Mouse (Mus musculus): Measurements from ENCODE around the gene Ssbp4. TPM values are rescaled to one million over a fixed set of nuclear protein-coding genes. Genes with fewer than 3 reads are reported as not detected.

The Ssbp4 gene
- total RNA-seq (2023; ENCODE audit: inconsistent age): 61.1 to 68.9 TPM (median 66.7 TPM) in 4 replicates

GRCm38 (mm10) chr8:70608749-70609367 is at the start of gene Ssbp4:
Gene Ssbp4 (minus strand): TSS chr8:70608872.

GRCm38 (mm10) chr8:70632346-70632892 is 23.7 kb upstream of the Ssbp4 start, which contains the start of gene Gdf15:
Gene Gdf15 (minus strand): TSS chr8:70632456.

GRCm38 (mm10) chr8:70615894-70616293 is 7.2 kb upstream of the Ssbp4 start, which contains the start of gene Lrrc25:
Gene Lrrc25 (plus strand): TSS chr8:70616155.

GRCm38 (mm10) chr8:70593961-70594609 is 14.6 kb downstream of the Ssbp4 start, which contains the start of gene Isyna1:
Gene Isyna1 (plus strand): TSS chr8:70594373.

Other genes with a start within 250 kb of the Ssbp4 start
- 0.27 TPM in 1 of 4 replicates, not detected in the others for gene Comp, start 235.3 kb downstream of the Ssbp4 start, total RNA-seq (2023; ENCODE audit: inconsistent age)
- gene Crtc1, start 169.3 kb downstream of the Ssbp4 start, total RNA-seq (2023; ENCODE audit: inconsistent age): 22.3 to 28.4 TPM (median 23.9 TPM) in 4 replicates
- gene Klhl26, start 131.9 kb downstream of the Ssbp4 start, total RNA-seq (2023; ENCODE audit: inconsistent age): 7.3 to 8.5 TPM (median 7.7 TPM) in 4 replicates
- not detected in 4 replicates for gene Tmem59l, start 121.5 kb downstream of the Ssbp4 start, total RNA-seq (2023; ENCODE audit: inconsistent age)
- gene Crlf1, start 115.7 kb downstream of the Ssbp4 start, total RNA-seq (2023; ENCODE audit: inconsistent age): 1.4 TPM in 1 of 4 replicates, not detected in the others
- gene Rex1bd, start 102.1 kb downstream of the Ssbp4 start, total RNA-seq (2023; ENCODE audit: inconsistent age): 28.9 to 47.2 TPM (median 37.2 TPM) in 4 replicates
- 2,371 to 2,974 TPM (median 2,811 TPM) in 4 replicates for gene Uba52, start 98.1 kb downstream of the Ssbp4 start, total RNA-seq (2023; ENCODE audit: inconsistent age)
- 246 to 268 TPM (median 258 TPM) in 4 replicates for gene Fkbp8, start 81.1 kb downstream of the Ssbp4 start, total RNA-seq (2023; ENCODE audit: inconsistent age)
- gene Kxd1, start 80.9 kb downstream of the Ssbp4 start, total RNA-seq (2023; ENCODE audit: inconsistent age): 54.8 to 67.2 TPM (median 60.8 TPM) in 4 replicates
- 27.0 to 37.0 TPM (median 32.5 TPM) in 4 replicates for gene Ell, start 69.4 kb downstream of the Ssbp4 start, total RNA-seq (2023; ENCODE audit: inconsistent age)
- 95.3 to 112 TPM (median 100 TPM) in 4 replicates for gene Isyna1, start 14.5 kb downstream of the Ssbp4 start, total RNA-seq (2023; ENCODE audit: inconsistent age)
- gene Lrrc25, start 7.3 kb upstream of the Ssbp4 start, total RNA-seq (2023; ENCODE audit: inconsistent age): 4.0 to 6.8 TPM (median 5.4 TPM) in 4 replicates
- not detected in 4 replicates for gene Gdf15, start 23.6 kb upstream of the Ssbp4 start, total RNA-seq (2023; ENCODE audit: inconsistent age)
- gene Pgpep1, start 51.5 kb upstream of the Ssbp4 start, total RNA-seq (2023; ENCODE audit: inconsistent age): 7.3 to 13.8 TPM (median 11.9 TPM) in 4 replicates
- gene Lsm4, start 64.4 kb upstream of the Ssbp4 start, total RNA-seq (2023; ENCODE audit: inconsistent age): 110 to 142 TPM (median 130 TPM) in 4 replicates
- gene Jund, start 90.1 kb upstream of the Ssbp4 start, total RNA-seq (2023; ENCODE audit: inconsistent age): 2,155 to 2,567 TPM (median 2,406 TPM) in 4 replicates
- gene Iqcn, start 94.6 kb upstream of the Ssbp4 start, total RNA-seq (2023; ENCODE audit: inconsistent age): 40.3 to 68.5 TPM (median 46.5 TPM) in 4 replicates
- gene Gm3336, start 109.7 kb upstream of the Ssbp4 start, total RNA-seq (2023; ENCODE audit: inconsistent age): 0.87 to 2.4 TPM in 2 of 4 replicates, not detected in the others
- 2.7 to 6.0 TPM (median 3.9 TPM) in 4 replicates for gene Pde4c, start 114.8 kb upstream of the Ssbp4 start, total RNA-seq (2023; ENCODE audit: inconsistent age)
- gene Rab3a, start 145.8 kb upstream of the Ssbp4 start, total RNA-seq (2023; ENCODE audit: inconsistent age): 8.1 to 11.7 TPM (median 10.3 TPM) in 4 replicates
- 23.5 to 28.2 TPM (median 25.8 TPM) in 4 replicates for gene Mpv17l2, start 152.1 kb upstream of the Ssbp4 start, total RNA-seq (2023; ENCODE audit: inconsistent age)
- gene Pik3r2, start 167.8 kb upstream of the Ssbp4 start, total RNA-seq (2023; ENCODE audit: inconsistent age): 23.1 to 25.4 TPM (median 24.1 TPM) in 4 replicates
- 195 to 225 TPM (median 218 TPM) in 4 replicates for gene Mast3, start 196.2 kb upstream of the Ssbp4 start, total RNA-seq (2023; ENCODE audit: inconsistent age)
- gene Il12rb1, start 199.6 kb upstream of the Ssbp4 start, total RNA-seq (2023; ENCODE audit: inconsistent age): 0.70 to 2.7 TPM (median 1.5 TPM) in 4 replicates
- 19.3 to 21.0 TPM (median 20.2 TPM) in 4 replicates for gene Arrdc2, start 230.8 kb upstream of the Ssbp4 start, total RNA-seq (2023; ENCODE audit: inconsistent age)

All from B cell, adult (primary cell).